Mouse (Mus musculus) erythroblast, embryonic 14.5 days (primary cell): Measurements from ENCODE around the gene Map1b. TPM values are rescaled to one million over a fixed set of nuclear protein-coding genes. Genes with fewer than 3 reads are reported as not detected.

Experiments used
- H3K27me3 ChIP-seq: 2 replicates; pipeline ENCODE4 v1.6.1; 2012; ENCODE audit warnings: inconsistent platforms; ENCODE audit not compliant: control insufficient read depth
- H3K36me3 ChIP-seq: 2 replicates; pipeline ENCODE4 v1.6.1; 2012; ENCODE audit warnings: mild to moderate bottlenecking, inconsistent platforms; ENCODE audit not compliant: control insufficient read depth
- H3K4me1 ChIP-seq: 2 replicates; pipeline ENCODE4 v1.6.1; 2012; ENCODE audit warnings: inconsistent platforms; ENCODE audit not compliant: control insufficient read depth
- H3K4me3 ChIP-seq: replicated peaks from 2 replicates; pipeline ENCODE3; 2012; ENCODE audit warnings: moderate library complexity, mild to moderate bottlenecking, inconsistent platforms
- H3K9me3 ChIP-seq: 2 replicates; pipeline ENCODE4 v1.6.1; 2012; ENCODE audit warnings: low read length, inconsistent platforms, mixed read lengths; ENCODE audit not compliant: control insufficient read depth
- GATA1 ChIP-seq: IDR thresholded peaks from 2 replicates; pipeline ENCODE4 v1.6.1; 2012; ENCODE audit warnings: low read length, inconsistent platforms, mixed read lengths
- TAL1 ChIP-seq: IDR thresholded peaks from 3 replicates; pipeline ENCODE4 v1.6.1; 2012; ENCODE audit warnings: low read length, inconsistent platforms, mixed read lengths
- polyA plus RNA-seq: library from polyadenylated mRNA; stranded (reverse); fragments of >175 nt; gene quantifications from 2 replicates; pipeline ENCODE4 v1.2.3, GENCODE M21; 2012

Map1b gene
- polyA plus RNA-seq, 1 experiment = not detected

DNA sequence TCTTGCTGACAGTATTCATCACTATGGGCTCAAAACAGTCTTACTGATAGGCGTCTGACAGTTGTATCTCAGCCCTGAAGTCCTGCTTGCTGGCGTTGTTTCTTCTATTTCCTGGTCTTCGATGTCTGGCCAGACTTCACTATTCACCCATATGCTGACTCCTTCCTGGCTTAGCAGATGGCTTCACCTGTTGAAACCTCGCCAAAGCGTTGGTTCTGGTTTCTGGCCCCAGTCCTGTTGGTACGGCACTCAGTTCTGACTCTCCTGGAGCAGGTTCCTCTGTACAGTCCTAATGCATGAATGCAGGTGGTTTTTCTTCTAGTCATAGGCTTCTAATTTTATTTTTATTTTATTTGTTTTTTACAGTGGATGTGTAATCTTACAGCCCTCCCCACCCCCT is 38.1 kb upstream of the Map1b start:
- H3K4me3 ChIP-seq = no peak overlapping the region
- H3K4me1 ChIP-seq = no peaks in the 10 kb centered on the region
- no peaks in the 10 kb centered on the region for H3K27me3 ChIP-seq
- H3K36me3 ChIP-seq = no peaks in the 10 kb centered on the region
- H3K9me3 ChIP-seq = no peaks in the 10 kb centered on the region
- TF ChIP-seq GATA1 (no peak), TAL1 (no peak)

DNA sequence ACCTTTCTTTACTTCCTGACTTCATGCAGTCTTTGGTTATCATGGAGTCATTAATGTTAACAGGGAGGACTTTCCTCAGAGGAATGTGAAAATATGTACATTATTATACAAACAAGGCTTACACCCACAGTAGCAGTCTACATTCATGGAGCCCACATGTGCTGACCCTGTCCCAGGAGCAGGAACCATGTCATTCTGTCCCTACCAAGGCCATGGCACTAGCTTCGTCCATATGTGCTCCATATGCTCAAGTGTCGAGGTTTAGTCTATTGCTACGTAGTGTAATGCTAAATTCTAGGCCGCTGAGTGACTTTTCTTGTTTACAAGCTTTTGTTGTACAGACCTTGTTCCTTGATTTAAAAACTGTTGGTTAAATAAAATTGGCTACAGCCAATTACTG is 36.0 kb upstream of the Map1b start:
- Histone ChIP-seq H3K27me3 (no peaks in the 10 kb centered on the region), H3K4me1 (no peaks in the 10 kb centered on the region), H3K36me3 (no peaks in the 10 kb centered on the region), H3K4me3 (no peak overlapping the region), H3K9me3 (no peaks in the 10 kb centered on the region)
- no peak for TF ChIP-seq GATA1
- TF ChIP-seq TAL1 = no peak

GRCm38 (mm10) chr13:99550679-99551369 is 34.5 kb upstream of the Map1b start:
- no peak for TF ChIP-seq GATA1
- no peak for TF ChIP-seq TAL1

DNA sequence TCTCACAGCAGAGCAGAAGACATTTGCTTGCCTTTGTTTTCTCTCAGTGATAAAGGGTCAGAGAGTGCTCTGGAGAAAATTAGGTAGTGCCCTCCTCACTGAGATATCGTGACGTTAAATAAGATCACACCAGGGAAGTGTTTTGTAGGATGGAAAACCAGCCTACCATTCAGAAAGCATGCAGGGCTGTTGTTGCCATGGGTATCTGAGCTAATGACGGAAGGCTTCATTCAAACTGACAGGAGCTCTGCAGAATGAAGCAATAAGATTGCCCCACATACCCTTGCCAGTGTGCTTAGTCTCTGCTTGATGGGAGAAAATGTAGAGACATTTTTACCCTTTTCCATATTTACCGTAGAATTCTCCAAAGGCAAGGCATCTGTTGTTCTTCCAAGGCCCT is 33.7 kb upstream of the Map1b start:
- TF ChIP-seq GATA1 (no peak), TAL1 (no peak)
- H3K4me3 ChIP-seq = no peak overlapping the region
- H3K4me1 ChIP-seq = no peaks in the 10 kb centered on the region
- no peaks in the 10 kb centered on the region for H3K27me3 ChIP-seq
- H3K36me3 ChIP-seq = no peaks in the 10 kb centered on the region
- H3K9me3 ChIP-seq = no peaks in the 10 kb centered on the region

More at GRCm38 (mm10) chr13:99550679-99551369, 34.5 kb upstream of the Map1b start:
- no peaks in the 10 kb centered on the region for H3K4me1 ChIP-seq
- no peaks in the 10 kb centered on the region for H3K27me3 ChIP-seq
- H3K4me3 ChIP-seq = no peak overlapping the region
- no peaks in the 10 kb centered on the region for H3K9me3 ChIP-seq
- no peaks in the 10 kb centered on the region for H3K36me3 ChIP-seq

- Histone ChIP-seq H3K36me3 (no peaks in the 10 kb centered on the region), H3K4me1 (no peaks in the 10 kb centered on the region), H3K9me3 (no peaks in the 10 kb centered on the region), H3K27me3 (no peaks in the 10 kb centered on the region), H3K4me3 (no peak overlapping the region)
- TF ChIP-seq GATA1 (no peak), TAL1 (no peak)
Observed at GRCm38 (mm10) chr13:99549584-99549983, 33.2 kb upstream of the Map1b start.

- no peaks in the 10 kb centered on the region for H3K27me3 ChIP-seq
- TF ChIP-seq GATA1 = no peak
- TF ChIP-seq TAL1 = no peak
- H3K36me3 ChIP-seq = no peaks in the 10 kb centered on the region
- H3K4me3 ChIP-seq = no peak overlapping the region
- no peaks in the 10 kb centered on the region for H3K9me3 ChIP-seq
- no peaks in the 10 kb centered on the region for H3K4me1 ChIP-seq
Observed at GRCm38 (mm10) chr13:99546832-99547231, 30.5 kb upstream of the Map1b start.

DNA sequence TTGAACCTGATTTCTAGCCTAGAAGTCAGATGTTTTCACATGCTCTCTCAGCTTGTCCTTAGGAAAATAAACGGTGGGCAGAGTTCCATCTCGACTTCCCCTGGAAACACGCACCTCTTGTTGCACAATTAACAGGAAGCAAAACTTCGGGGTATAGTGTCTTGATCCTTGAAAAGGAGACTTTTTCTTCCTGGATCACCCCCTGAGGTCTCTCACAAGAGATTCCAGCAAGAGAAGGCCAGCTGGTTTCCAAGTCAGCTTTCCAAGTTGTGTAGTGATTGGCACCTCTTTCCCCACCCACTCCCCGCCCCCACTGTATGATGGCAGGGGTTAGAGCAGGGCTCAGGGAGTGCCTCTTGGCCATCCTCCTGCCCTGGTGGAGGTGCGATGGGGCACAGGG is 28.9 kb upstream of the Map1b start:
- H3K4me1 ChIP-seq = no peaks in the 10 kb centered on the region
- no peak for TF ChIP-seq GATA1
- TF ChIP-seq TAL1 = no peak
- H3K27me3 ChIP-seq = no peaks in the 10 kb centered on the region
- H3K36me3 ChIP-seq = no peaks in the 10 kb centered on the region
- H3K9me3 ChIP-seq = no peaks in the 10 kb centered on the region
- no peak overlapping the region for H3K4me3 ChIP-seq

- Histone ChIP-seq H3K36me3 (no peaks in the 10 kb centered on the region), H3K4me1 (no peaks in the 10 kb centered on the region), H3K4me3 (no peak overlapping the region), H3K27me3 (no peaks in the 10 kb centered on the region), H3K9me3 (no peaks in the 10 kb centered on the region)
- TF ChIP-seq TAL1 (no peak), GATA1 (no peak)
Observed at GRCm38 (mm10) chr13:99541429-99542267, 25.3 kb upstream of the Map1b start.

DNA sequence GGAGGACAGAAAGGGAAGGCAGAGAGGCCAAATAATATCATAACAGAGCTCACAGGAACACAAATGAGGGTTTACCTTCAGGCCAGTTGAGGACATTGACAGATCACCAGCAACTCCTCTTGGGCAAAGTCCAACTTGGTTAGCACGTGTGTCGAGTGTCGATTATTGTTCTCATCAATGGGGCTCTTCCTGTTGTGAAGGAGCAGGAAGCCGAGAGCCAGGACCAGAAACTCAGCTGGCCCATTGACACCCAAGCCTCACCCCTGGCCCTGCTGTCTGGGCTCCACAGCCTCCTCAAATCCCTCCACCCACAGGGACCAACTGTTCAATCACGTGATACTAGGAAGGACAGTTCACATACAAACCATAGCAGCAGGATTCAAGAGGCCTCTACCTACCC is 22.9 kb upstream of the Map1b start:
- Histone ChIP-seq H3K4me1 (no peaks in the 10 kb centered on the region), H3K9me3 (no peaks in the 10 kb centered on the region), H3K4me3 (no peak overlapping the region), H3K36me3 (no peaks in the 10 kb centered on the region), H3K27me3 (no peaks in the 10 kb centered on the region)
- TF ChIP-seq TAL1 = no peak
- TF ChIP-seq GATA1 = no peak
